Mouse (Mus musculus) forebrain, postnatal 0 days (tissue): ENCODE measurements around the gene Lipn. TPM values are rescaled to one million over a fixed set of nuclear protein-coding genes. Genes with fewer than 3 reads are reported as not detected.

Experiments used
- ATAC-seq: fragments of 200-750 bp; cut with Nextera tagmentation; 2 replicates; pipeline ENCODE4 v1.8.0; 2017; ENCODE audit warnings: mild to moderate bottlenecking, moderate library complexity
- DNase-seq: peaks from one replicate; pipeline ENCODE4 v3.0.0-alpha.2; 2015
- H3K27ac ChIP-seq: fragments of 300-500 bp; sonication (generic); 2 replicates; pipeline ENCODE4 v1.5.1; 2014; ENCODE audit warnings: low read depth, mild to moderate bottlenecking, antibody characterized with exemption, low read length, moderate library complexity, mixed read lengths
- H3K27me3 ChIP-seq: fragments of 300-500 bp; sonication (generic); 2 replicates; pipeline ENCODE4 v1.6.1; 2014; ENCODE audit warnings: mild to moderate bottlenecking, low read length, mixed read lengths; ENCODE audit not compliant: insufficient read depth
- H3K36me3 ChIP-seq: fragments of 300-500 bp; sonication (generic); 2 replicates; pipeline ENCODE4 v1.6.1; 2014; ENCODE audit warnings: mild to moderate bottlenecking, moderate library complexity; ENCODE audit not compliant: insufficient read depth
- H3K4me1 ChIP-seq: fragments of 300-500 bp; sonication (generic); 2 replicates; pipeline ENCODE4 v1.6.1; 2014; ENCODE audit warnings: antibody characterized with exemption; ENCODE audit not compliant: insufficient read depth
- H3K4me2 ChIP-seq: fragments of 300-500 bp; sonication (generic); 2 replicates; pipeline ENCODE4 v1.6.1; 2014; ENCODE audit warnings: low read depth, mild to moderate bottlenecking, moderate library complexity
- H3K4me3 ChIP-seq: fragments of 300-500 bp; sonication (generic); 2 replicates; pipeline ENCODE4 v1.5.1; 2014; ENCODE audit warnings: low read depth, low read length, mixed read lengths
- H3K9ac ChIP-seq: fragments of 300-500 bp; sonication (generic); 2 replicates; pipeline ENCODE4 v1.6.1; 2014; ENCODE audit warnings: mild to moderate bottlenecking
- H3K9me3 ChIP-seq: fragments of 300-500 bp; sonication (generic); 2 replicates; pipeline ENCODE4 v1.6.1; 2016; ENCODE audit warnings: low read length
- CTCF ChIP-seq: sonication (generic); IDR thresholded peaks from 2 replicates; pipeline ENCODE4 v1.5.1; 2016; ENCODE audit warnings: antibody characterized with exemption, control low read depth, low read depth
- WGBS: fragments of 180-500 bp; shearing (Covaris S2); extraction: QIAGEN DNeasy Blood & Tissue Kit; methylation state at CpG from one replicate; pipeline ENCODE4 v1.1.7; 2014; 5-methylcytosine and 5-hydroxymethylcytosine counted together
- microRNA-seq, 2 experiments: library from miRNA; unstranded; fragments of <30 nt; microRNA quantifications; one replicate each; pipeline ENCODE4; 2016
- polyA plus RNA-seq: library from polyadenylated mRNA; unstranded; fragments of >200 nt; fragmentation: Nextera tagmentation; extraction: Ambion mirVana; gene quantifications from 2 replicates; pipeline ENCODE4 v1.2.1, GENCODE M21; 2015
- total RNA-seq: library from RNA; depleted of rRNA; stranded (reverse); fragments of >200 nt; gene quantifications from 2 replicates; pipeline ENCODE4 v1.2.3, GENCODE M21; 2014; rRNA removed

Gene Lipn
- total and polyA plus RNA-seq, 2 experiments from 2014 or later = not detected

DNA sequence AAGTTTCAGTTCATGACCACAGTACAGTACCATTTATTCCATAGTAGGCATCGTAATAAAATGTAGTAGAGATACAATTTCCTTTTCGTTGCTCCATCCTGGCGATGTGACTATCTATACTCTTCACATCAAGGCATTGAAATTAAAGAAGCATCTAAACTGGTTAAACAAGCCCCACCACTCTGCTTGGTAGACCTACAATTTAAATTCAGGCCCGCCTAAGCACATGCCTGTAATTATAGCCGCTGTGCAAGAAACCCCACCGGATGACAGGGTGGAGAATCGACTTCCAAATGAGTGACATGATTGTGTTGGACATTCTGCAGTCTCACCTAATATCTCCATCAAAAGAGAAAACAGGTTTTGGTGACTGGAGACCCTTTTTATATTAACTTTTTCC, 34.7 kb downstream of the Lipn start:
- no peak for TF ChIP-seq CTCF
- DNase-seq (no peak), ATAC-seq (no peak)
- Histone ChIP-seq H3K4me1 (no peaks in the 10 kb centered on the region), H3K36me3 (no peaks in the 10 kb centered on the region), H3K4me2 (no peak overlapping the region), H3K9me3 (no peaks in the 10 kb centered on the region), H3K4me3 (no peak overlapping the region), H3K27ac (no peak overlapping the region), H3K9ac (no peak overlapping the region), H3K27me3 (no peaks in the 10 kb centered on the region)
- 86% methylated on average over 7 of the region's 7 CpGs for WGBS

DNA sequence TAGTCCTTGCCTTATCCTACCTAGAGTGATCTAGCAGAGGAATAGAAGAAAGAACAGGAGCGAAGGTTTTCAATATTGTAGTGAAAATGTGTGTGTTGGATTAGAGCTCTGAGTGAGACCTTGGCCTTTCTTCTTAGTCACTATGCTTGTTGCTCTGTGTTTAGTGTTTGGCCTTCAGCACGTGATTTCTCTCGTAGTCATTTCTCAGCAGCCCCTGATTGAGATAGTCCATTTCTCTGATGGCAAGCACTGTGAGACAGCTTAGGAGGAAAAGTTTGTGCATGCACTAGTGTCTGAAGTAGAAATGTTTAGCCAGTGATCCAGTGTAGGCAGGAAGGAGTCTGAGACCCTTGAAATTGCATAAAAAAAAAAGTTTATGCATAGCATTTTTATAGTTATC, 37.7 kb downstream of the Lipn start:
- Histone ChIP-seq H3K4me2 (no peak overlapping the region), H3K4me3 (no peak overlapping the region), H3K27me3 (no peaks in the 10 kb centered on the region), H3K9me3 (no peaks in the 10 kb centered on the region), H3K27ac (no peak overlapping the region), H3K4me1 (no peaks in the 10 kb centered on the region), H3K9ac (no peak overlapping the region), H3K36me3 (no peaks in the 10 kb centered on the region)
- TF ChIP-seq CTCF = no peak
- ATAC-seq (no peak), DNase-seq (no peak)
- 96% methylated on average over 3 of the region's 3 CpGs for WGBS

- no peak for DNase-seq
Observed at GRCm38 (mm10) chr19:34119102-34119501, 51.9 kb downstream of the Lipn start.

GRCm38 (mm10) chr19:34119653-34120052, 52.5 kb downstream of the Lipn start:
- Histone ChIP-seq H3K9me3 (no peaks in the 10 kb centered on the region), H3K36me3 (no peaks in the 10 kb centered on the region), H3K9ac (no peak overlapping the region), H3K27me3 (no peaks in the 10 kb centered on the region), H3K27ac (no peak overlapping the region), H3K4me1 (no peaks in the 10 kb centered on the region), H3K4me3 (no peak overlapping the region), H3K4me2 (no peak overlapping the region)
- ATAC-seq (no peak), DNase-seq (no peak)
- 85% methylated on average over 4 of the region's 4 CpGs for WGBS
- no peak for TF ChIP-seq CTCF

More at GRCm38 (mm10) chr19:34119102-34119501, 51.9 kb downstream of the Lipn start:
- H3K27ac ChIP-seq = no peak overlapping the region
- no peak overlapping the region for H3K4me3 ChIP-seq
- H3K4me2 ChIP-seq = no peak overlapping the region
- TF ChIP-seq CTCF = no peak
- no peaks in the 10 kb centered on the region for H3K36me3 ChIP-seq
- H3K27me3 ChIP-seq = no peaks in the 10 kb centered on the region
- no peak overlapping the region for H3K9ac ChIP-seq
- H3K4me1 ChIP-seq = no peaks in the 10 kb centered on the region
- no peak for ATAC-seq
- H3K9me3 ChIP-seq = no peaks in the 10 kb centered on the region
- 94% methylated on average over 1 of the region's 1 CpGs for WGBS

DNA sequence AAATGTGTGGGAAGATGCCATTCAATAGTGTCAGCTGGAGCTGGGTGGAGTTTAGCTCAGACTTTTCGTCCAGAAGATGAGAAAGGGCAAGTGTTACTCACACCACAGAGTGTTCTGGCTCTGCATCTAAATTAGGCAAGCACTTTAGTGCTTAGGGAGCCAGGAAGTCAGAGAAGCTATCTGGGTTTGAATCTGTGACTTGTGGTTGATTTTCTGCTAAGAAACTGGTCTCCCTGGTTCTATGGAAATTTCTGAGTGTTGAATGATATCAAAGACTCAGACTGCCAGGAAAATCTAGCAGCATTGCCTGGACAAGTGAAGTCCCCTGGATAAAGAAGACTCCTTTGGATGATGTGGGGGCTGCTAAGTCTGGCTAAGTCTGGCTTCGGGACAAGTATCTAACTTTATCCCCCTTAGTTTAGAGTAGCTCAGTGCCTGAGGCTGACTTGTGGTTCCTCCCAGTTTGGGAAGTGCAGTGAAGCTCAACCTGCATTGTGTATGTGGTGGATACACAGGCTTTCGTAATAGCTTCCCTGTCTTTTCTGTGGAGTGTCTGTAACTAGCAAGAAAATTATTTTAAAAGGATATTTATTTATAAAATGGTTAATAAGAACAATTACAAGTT, 53.1 kb downstream of the Lipn start:
- no peaks in the 10 kb centered on the region for H3K36me3 ChIP-seq
- no peaks in the 10 kb centered on the region for H3K27me3 ChIP-seq
- no peak overlapping the region for H3K4me2 ChIP-seq
- H3K9me3 ChIP-seq = no peaks in the 10 kb centered on the region
- H3K27ac ChIP-seq = no peak overlapping the region
- no peaks in the 10 kb centered on the region for H3K4me1 ChIP-seq
- TF ChIP-seq CTCF = no peak
- no peak overlapping the region for H3K4me3 ChIP-seq
- ATAC-seq = no peak
- DNase-seq = no peak
- no peak overlapping the region for H3K9ac ChIP-seq
- 74% methylated on average over 3 of the region's 3 CpGs for WGBS

Small RNAs within 50 kb of the gene (microRNA-seq; reads per million reads assigned to microRNA genes)
- gene Gm23334 = 0 reads per million in 2 experiments

Other genes with a start within 250 kb of the Lipn start
- not detected in 2 replicates for gene Lipf, start 106.2 kb upstream of the Lipn start, total RNA-seq
- not detected in 2 replicates for gene Lipf, start 106.2 kb upstream of the Lipn start, polyA plus RNA-seq
- gene Lipk, start 59.1 kb upstream of the Lipn start, total RNA-seq = not detected in 2 replicates
- not detected in 2 replicates for gene Lipk, start 59.1 kb upstream of the Lipn start, polyA plus RNA-seq
- not detected in 2 replicates for gene Lipm, start 33.6 kb downstream of the Lipn start, total RNA-seq
- gene Lipm, start 33.6 kb downstream of the Lipn start, polyA plus RNA-seq = not detected in 2 replicates
- gene Ankrd22, start 98.7 kb downstream of the Lipn start, total RNA-seq = not detected in 2 replicates
- gene Ankrd22, start 98.7 kb downstream of the Lipn start, polyA plus RNA-seq = not detected in 2 replicates
- 22.8 and 23.6 TPM in 2 replicates for gene Stambpl1, start 124.9 kb downstream of the Lipn start, total RNA-seq
- 11.0 and 17.7 TPM in 2 replicates for gene Stambpl1, start 124.9 kb downstream of the Lipn start, polyA plus RNA-seq
- 3.8 and 11.1 TPM in 2 replicates for gene Acta2, start 188.2 kb downstream of the Lipn start, total RNA-seq
- 6.0 and 8.5 TPM in 2 replicates for gene Acta2, start 188.2 kb downstream of the Lipn start, polyA plus RNA-seq
- 0.77 and 2.5 TPM in 2 replicates for gene Fas, start 223.3 kb downstream of the Lipn start, total RNA-seq
- gene Fas, start 223.3 kb downstream of the Lipn start, polyA plus RNA-seq = 0.85 and 0.94 TPM in 2 replicates